Mouse (Mus musculus) ES-E14 (cell line): ENCODE measurements at regions not wholly inside any gene's neighbourhood (a gene's known extent, or its start where the extent isn't known, plus 50 kb on each side); places are given as distances from the start of the nearest gene placed in this dataset.

Source experiments
- DNase-seq: peaks from one replicate; pipeline ENCODE4 v3.0.0-alpha.2; 2013; ENCODE audit warnings: low read depth, low spot score
- H3K27ac ChIP-seq: 2 replicates; pipeline ENCODE4 v1.5.1; 2012; ENCODE audit warnings: low read depth, mild to moderate bottlenecking, low read length, moderate library complexity, mixed read lengths; ENCODE audit not compliant: poor library complexity, insufficient read depth, severe bottlenecking
- H3K36me3 ChIP-seq: 2 replicates; pipeline ENCODE4 v1.6.1; 2012; ENCODE audit warnings: mild to moderate bottlenecking, low read length, moderate library complexity, mixed read lengths; ENCODE audit not compliant: control insufficient read depth, poor library complexity, insufficient read depth, severe bottlenecking
- H3K4me1 ChIP-seq, 2 experiments: fragments of 150-350 bp in 1 of 2; sonication (generic) in 1 of 2; 2 replicates each; pipeline ENCODE4 v1.6.1; 2012; ENCODE audit warnings: low read length in 2 of 2, mild to moderate bottlenecking in 1 of 2, mixed read lengths in 1 of 2; ENCODE audit not compliant: control insufficient read depth in 2 of 2, insufficient read depth in 2 of 2, poor library complexity in 1 of 2
- H3K4me3 ChIP-seq, 2 experiments: fragments of 150-350 bp in 1 of 2; sonication (generic) in 1 of 2; 2 replicates each; pipeline ENCODE4 v1.5.1; 2012; ENCODE audit warnings: low read length in 2 of 2, low read depth in 1 of 2, mild to moderate bottlenecking in 1 of 2, mixed read lengths in 1 of 2; ENCODE audit not compliant: insufficient read depth in 1 of 2, poor library complexity in 1 of 2, severe bottlenecking in 1 of 2
- H3K9ac ChIP-seq: 2 replicates; pipeline ENCODE4 v1.6.1; 2012; ENCODE audit warnings: low read depth, mild to moderate bottlenecking, low read length, mixed read lengths; ENCODE audit not compliant: poor library complexity, insufficient read depth, severe bottlenecking
- H3K9me3 ChIP-seq: fragments of 150-350 bp; sonication (generic); 2 replicates; pipeline ENCODE4 v1.6.1; 2012; ENCODE audit warnings: low read depth, mild to moderate bottlenecking, low read length; ENCODE audit not compliant: control insufficient read depth, insufficient read depth
- CHD2 ChIP-seq: IDR thresholded peaks from 2 replicates; pipeline ENCODE4 v1.6.1; 2014; ENCODE audit warnings: mild to moderate bottlenecking, low read depth, low read length, inconsistent platforms
- HCFC1 ChIP-seq: IDR thresholded peaks from 2 replicates; pipeline ENCODE4 v1.6.1; 2012; ENCODE audit warnings: low read length, inconsistent platforms, borderline replicate concordance; ENCODE audit not compliant: insufficient read depth
- MAFK ChIP-seq: IDR thresholded peaks from 2 replicates; pipeline ENCODE4 v1.6.1; 2014; ENCODE audit warnings: mild to moderate bottlenecking, low read depth, low read length, inconsistent platforms; ENCODE audit not compliant: insufficient read depth
- ZC3H11A ChIP-seq: IDR thresholded peaks from 2 replicates; pipeline ENCODE4 v1.6.1; 2012; ENCODE audit warnings: low read depth, mild to moderate bottlenecking, inconsistent platforms, low read length, borderline replicate concordance
- ZNF384 ChIP-seq: IDR thresholded peaks from 2 replicates; pipeline ENCODE4 v1.6.1; 2012; ENCODE audit warnings: low read depth, low read length, inconsistent platforms
- in situ Hi-C, 2 experiments: fragments of 600-800 bp; cut with MboI; formaldehyde crosslinking; loops; one replicate each; pipeline ENCODE4 v1.15.1; 2025; ENCODE audit warnings: low sequenced_read_pairs in 2 of 2, inconsistent platforms in 1 of 2; ENCODE audit not compliant: unreplicated experiment in 2 of 2

DNA sequence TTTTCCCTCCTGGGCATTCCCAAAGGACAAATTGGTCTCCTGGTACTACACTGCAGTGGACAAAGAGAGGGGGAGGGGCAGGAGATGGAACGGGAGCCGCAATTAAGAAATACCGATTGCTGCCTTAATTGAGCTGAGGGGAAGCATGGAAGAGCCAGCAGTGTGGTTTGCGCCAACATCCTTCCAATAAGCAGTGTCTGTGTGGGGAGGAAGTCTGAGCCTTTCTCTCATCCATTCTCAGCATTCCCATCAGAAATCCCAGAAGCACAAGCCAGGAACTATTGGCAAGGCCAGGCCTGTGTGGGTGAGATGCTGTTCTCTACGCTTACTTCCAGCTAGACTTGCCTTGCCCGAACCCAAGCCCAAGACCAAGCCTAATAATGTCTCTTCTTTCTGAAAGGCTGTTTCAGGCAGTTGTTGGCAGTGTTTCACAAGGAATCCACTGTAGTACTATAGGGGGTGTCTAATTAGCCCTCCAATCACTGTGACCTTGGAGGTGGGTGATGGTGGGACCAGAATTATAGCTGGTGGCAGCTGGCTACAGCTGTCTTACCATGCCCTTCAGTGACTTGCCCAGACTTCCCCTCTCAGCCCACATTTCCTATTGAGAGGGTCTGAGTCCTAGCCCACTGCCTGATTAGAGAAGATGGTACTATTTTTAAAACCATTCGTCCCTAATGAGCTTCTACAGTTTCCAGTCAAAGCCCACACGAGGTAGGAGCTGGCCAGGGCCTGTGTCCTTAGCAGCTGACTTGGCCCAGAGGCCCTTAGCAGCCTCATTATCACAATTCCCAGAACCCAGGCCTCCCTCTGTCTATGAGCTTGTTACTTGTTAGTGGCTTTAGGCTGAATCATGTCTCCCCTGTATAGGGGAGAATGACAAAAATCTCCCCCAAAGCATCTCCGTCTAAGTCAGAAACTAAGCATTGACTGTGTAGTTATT, 115.1 kb upstream of the Bdnf start:
- no peak overlapping the region for H3K4me3 ChIP-seq
- H3K36me3 ChIP-seq = no peaks in the 10 kb centered on the region
- H3K4me1 ChIP-seq = no peaks in the 10 kb centered on the region
- no peak for DNase-seq
- TF ChIP-seq ZC3H11A (no peak), HCFC1 (no peak), MAFK (no peak), CHD2 (no peak), ZNF384 (no peak)
- no peak overlapping the region for H3K9ac ChIP-seq
- H3K9me3 ChIP-seq = no peaks in the 10 kb centered on the region
- H3K27ac ChIP-seq = no peak overlapping the region
- in situ Hi-C loops = no loop called here

- no peak for DNase-seq
- in situ Hi-C loops = no loop called here
- H3K4me3 ChIP-seq = no peak overlapping the region
- no peaks in the 10 kb centered on the region for H3K36me3 ChIP-seq
- no peaks in the 10 kb centered on the region for H3K4me1 ChIP-seq
- H3K9ac ChIP-seq = no peak overlapping the region
- no peak overlapping the region for H3K27ac ChIP-seq
- no peaks in the 10 kb centered on the region for H3K9me3 ChIP-seq
- TF ChIP-seq ZC3H11A (no peak), ZNF384 (no peak), MAFK (no peak), HCFC1 (no peak), CHD2 (no peak)
Measured at GRCm38 (mm10) chr2:109562996-109563395, 111.5 kb upstream of the Bdnf start.

DNA sequence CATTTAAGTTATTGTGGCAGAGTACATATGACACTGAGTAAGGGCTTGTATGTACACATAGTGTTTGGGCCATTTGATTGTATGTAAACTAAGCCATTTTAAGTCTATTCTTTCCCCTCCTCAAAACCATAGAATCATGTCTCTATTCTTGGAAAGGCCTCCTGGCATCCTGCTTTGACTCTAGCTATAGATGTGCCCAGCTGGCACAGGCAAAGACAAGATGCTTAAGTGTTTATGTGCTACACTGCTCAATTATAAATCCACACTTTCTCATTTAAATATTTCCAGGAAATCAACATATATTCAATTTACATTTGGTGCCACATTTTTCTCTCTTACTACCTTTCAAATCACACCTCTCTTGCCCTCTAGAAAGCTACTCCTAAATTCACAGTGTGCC, 97.6 kb upstream of the Bdnf start:
- no peaks in the 10 kb centered on the region for H3K36me3 ChIP-seq
- in situ Hi-C loops = no loop called here
- peaks cover 0 to 3% of the 10 kb centered on the region in 2 experiments; a peak in 1 of 4 replicates for H3K4me1 ChIP-seq
- TF ChIP-seq HCFC1 (no peak), CHD2 (no peak), ZC3H11A (no peak), ZNF384 (no peak), MAFK (no peak)
- no peak overlapping the region for H3K9ac ChIP-seq
- no peaks in the 10 kb centered on the region for H3K9me3 ChIP-seq
- DNase-seq = no peak
- H3K4me3 ChIP-seq = no peak overlapping the region
- H3K27ac ChIP-seq = no peak overlapping the region

DNA sequence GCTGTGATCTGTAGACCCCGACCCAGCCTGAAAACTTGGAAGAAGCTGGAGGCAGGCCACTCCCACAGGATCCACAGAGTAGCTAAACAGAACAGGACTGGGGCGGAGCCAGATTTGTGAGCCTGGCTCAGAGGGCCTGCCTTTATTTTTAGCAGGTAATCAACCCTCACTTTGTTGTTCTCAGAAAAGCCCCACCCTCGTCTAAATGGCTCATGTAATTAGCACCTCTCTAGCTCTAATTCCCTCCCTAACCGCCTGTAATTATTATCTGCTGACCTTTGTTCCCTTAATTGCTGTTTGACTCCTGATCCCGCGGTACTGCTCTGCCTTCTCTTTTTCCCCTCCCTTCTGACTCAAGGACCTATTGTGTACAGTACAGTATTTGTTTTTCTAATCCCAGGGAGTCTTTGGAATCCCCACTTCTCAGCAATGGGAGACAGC, 95.6 kb upstream of the Bdnf start:
- TF ChIP-seq CHD2 = no peak
- TF ChIP-seq ZC3H11A = no peak
- TF ChIP-seq HCFC1 = no peak
- no peak for TF ChIP-seq ZNF384
- TF ChIP-seq MAFK = no peak
- H3K27ac ChIP-seq = no peak overlapping the region
- peaks cover 0 to 3% of the 10 kb centered on the region in 2 experiments; a peak in 1 of 4 replicates for H3K4me1 ChIP-seq
- no peaks in the 10 kb centered on the region for H3K9me3 ChIP-seq
- H3K9ac ChIP-seq = no peak overlapping the region
- peak; percentile 66 for DNase-seq
- in situ Hi-C loops = no loop called here
- no peaks in the 10 kb centered on the region for H3K36me3 ChIP-seq
- H3K4me3 ChIP-seq = no peak overlapping the region
